Mouse (Mus musculus) brain, embryonic 14.5 days (tissue): ENCODE data around the gene Mxi1. TPM values are rescaled to one million over a fixed set of nuclear protein-coding genes. Genes with fewer than 3 reads are reported as not detected.

Experiments
- DNase-seq: peaks from one replicate; pipeline ENCODE4 v3.0.0-alpha.2; 2011; ENCODE audit warnings: low read depth
- CTCF ChIP-seq: fragments of 200-500 bp; IDR thresholded peaks from 2 replicates; pipeline ENCODE4 v1.5.1; 2012; ENCODE audit warnings: inconsistent platforms, mild to moderate bottlenecking, moderate library complexity, borderline replicate concordance; ENCODE audit not compliant: insufficient read depth, insufficient read length; ENCODE audit errors: extremely low read depth
- POLR2A ChIP-seq: fragments of 200-500 bp; IDR thresholded peaks from 2 replicates; pipeline ENCODE4 v1.6.1; 2012; ENCODE audit warnings: mild to moderate bottlenecking, inconsistent platforms, borderline replicate concordance; ENCODE audit not compliant: poor library complexity, insufficient read depth, insufficient read length, severe bottlenecking; ENCODE audit errors: extremely low read depth
- polyA plus RNA-seq: library from polyadenylated mRNA; depleted of rRNA; stranded (reverse); fragments of >200 nt; gene quantifications from 2 replicates; pipeline ENCODE4 v1.2.3, GENCODE M21; 2012

The Mxi1 gene
- polyA plus RNA-seq, 1 experiment: 44.2 TPM

GRCm38 (mm10) chr19:53404219-53404836 is 94.0 kb downstream of the Mxi1 start:
- no peak for DNase-seq
- TF ChIP-seq POLR2A (no peak), CTCF (no peak)

DNA sequence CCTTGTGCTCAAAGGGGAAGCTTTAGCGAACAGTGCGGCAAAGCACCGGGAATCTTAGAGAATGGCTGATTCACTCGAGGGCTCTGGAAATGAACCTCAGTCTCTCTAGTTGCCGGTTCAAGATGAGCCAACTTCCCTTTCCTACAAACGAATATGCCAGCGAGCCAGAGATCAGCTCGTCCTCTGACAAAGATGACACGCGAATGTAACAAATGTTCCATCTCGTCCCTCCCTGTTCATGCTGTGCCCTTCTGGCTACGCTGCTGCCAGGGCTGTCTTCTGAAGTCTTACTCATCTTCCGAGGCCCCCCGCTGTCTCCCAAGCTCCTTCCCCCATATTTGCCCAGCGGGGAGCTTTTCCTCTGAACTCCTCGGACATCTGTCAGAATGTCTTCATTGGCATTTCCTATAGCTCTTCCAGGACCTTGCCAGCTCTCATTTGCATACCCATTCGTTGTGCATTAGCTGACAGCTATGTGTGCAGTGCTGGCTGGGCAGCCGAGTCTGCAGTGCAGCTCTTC is 94.6 kb downstream of the Mxi1 start:
- peak; percentile 63 for DNase-seq
- TF ChIP-seq POLR2A (no peak), CTCF (no peak)

- no peak for DNase-seq
These were observed 95.5 kb downstream of the Mxi1 start for GRCm38 (mm10) chr19:53405810-53406209.

GRCm38 (mm10) chr19:53407350-53407749 is 97.0 kb downstream of the Mxi1 start:
- TF ChIP-seq POLR2A: no peak

More at GRCm38 (mm10) chr19:53405810-53406209, 95.5 kb downstream of the Mxi1 start:
- TF ChIP-seq CTCF: no peak
- TF ChIP-seq POLR2A: no peak

GRCm38 (mm10) chr19:53408398-53408797 is 98.1 kb downstream of the Mxi1 start:
- TF ChIP-seq POLR2A (no peak), CTCF (no peak)
- no peak for DNase-seq

More at GRCm38 (mm10) chr19:53407350-53407749, 97.0 kb downstream of the Mxi1 start:
- no peak for DNase-seq

DNA sequence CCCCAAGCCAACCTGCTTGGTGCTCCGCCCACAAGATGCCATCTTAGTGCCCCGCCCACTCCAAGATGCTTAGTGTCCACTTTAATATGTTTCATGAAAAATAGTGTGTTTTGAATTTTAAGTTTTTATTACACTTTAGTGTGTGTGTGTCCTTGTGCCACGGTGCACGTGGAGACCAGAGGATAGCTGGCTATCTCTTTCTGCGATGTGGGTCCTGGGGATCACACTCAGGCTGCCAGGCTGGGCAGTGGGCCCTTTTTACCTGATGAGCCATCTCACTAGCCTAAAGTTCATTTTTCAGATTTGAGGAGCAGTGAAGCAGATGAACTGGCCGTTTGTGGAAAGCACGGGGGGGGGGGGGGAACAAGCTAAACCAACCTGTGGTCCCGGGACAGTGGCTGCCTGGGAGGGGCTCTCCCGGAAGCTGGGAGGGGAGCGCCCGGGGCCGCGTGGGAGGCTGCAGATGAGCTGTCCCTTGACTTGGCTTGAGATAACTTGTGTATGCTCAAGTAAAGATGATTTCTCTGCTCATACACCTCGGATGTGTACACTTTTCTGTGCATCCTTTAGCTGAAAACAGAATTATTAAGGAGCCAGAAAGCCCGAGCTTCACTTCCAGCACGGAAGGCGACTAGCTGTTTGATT is 99.5 kb downstream of the Mxi1 start:
- TF ChIP-seq POLR2A: no peak
- TF ChIP-seq CTCF: no peak
- no peak for DNase-seq

GRCm38 (mm10) chr19:53412149-53412848 is 102.0 kb downstream of the Mxi1 start:
- TF ChIP-seq POLR2A (no peak), CTCF (no peak)
- DNase-seq: no peak

GRCm38 (mm10) chr19:53413617-53414380 is 103.5 kb downstream of the Mxi1 start:
- no peak for DNase-seq
- TF ChIP-seq POLR2A (no peak), CTCF (no peak)

GRCm38 (mm10) chr19:53414650-53415049 is 104.3 kb downstream of the Mxi1 start:
- no peak for DNase-seq
- TF ChIP-seq CTCF (no peak), POLR2A (no peak)

DNA sequence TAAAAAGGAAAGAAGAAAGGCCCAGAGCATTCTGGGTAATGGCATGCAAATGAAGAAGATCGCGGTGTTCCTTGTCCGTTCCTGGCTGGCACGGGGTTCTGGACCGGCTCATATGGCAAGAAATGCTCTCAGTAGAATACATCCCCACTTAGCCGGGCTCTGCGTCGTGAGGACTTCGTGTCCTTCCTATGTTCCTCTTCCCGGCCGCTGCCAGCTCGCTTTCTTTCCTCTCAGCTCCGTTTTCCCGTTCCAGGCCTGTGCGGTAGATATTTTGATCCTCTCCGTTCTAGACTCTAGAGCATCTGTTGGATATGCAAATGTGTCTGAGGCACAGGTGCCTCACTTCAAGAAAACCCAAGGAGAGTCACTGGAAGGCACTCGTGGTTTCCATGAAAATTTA is 104.9 kb downstream of the Mxi1 start:
- DNase-seq: no peak
- TF ChIP-seq POLR2A (no peak), CTCF (no peak)

GRCm38 (mm10) chr19:53419834-53420233 is 109.5 kb downstream of the Mxi1 start:
- no peak for TF ChIP-seq POLR2A
- peak; percentile 59; the same call in 1 of the 2 replicates for TF ChIP-seq CTCF
- DNase-seq: peak; percentile 76
